Mouse (Mus musculus) frontal cortex, postnatal 14 days (tissue): Measurements from ENCODE around the gene Dhtkd1.
"Not testable (repeated sequence)": the region's sequence is repeated elsewhere in the genome, so short reads cannot be mapped to it uniquely, and the experiment has no call there.

Source experiments
- DNase-seq, 2 experiments: peaks; one replicate each; pipeline ENCODE4 v3.0.0; 2022; ENCODE audit warnings: low spot score in 2 of 2

Dhtkd1 gene

GRCm38 (mm10) chr2:5942416-5943032 lies at the start of gene Dhtkd1:
Dhtkd1 (minus strand) TSS chr2:5942792.
- DNase-seq = peak; percentile 60 to 65

- no peak for DNase-seq
These were observed 34.9 kb upstream of the Dhtkd1 start for GRCm38 (mm10) chr2:5977532-5977931.

- not testable (repeated sequence) for DNase-seq
These were observed 28.0 kb upstream of the Dhtkd1 start for GRCm38 (mm10) chr2:5970629-5971028.

- DNase-seq = no peak
These were observed 23.4 kb upstream of the Dhtkd1 start for GRCm38 (mm10) chr2:5965972-5966371.

DNA sequence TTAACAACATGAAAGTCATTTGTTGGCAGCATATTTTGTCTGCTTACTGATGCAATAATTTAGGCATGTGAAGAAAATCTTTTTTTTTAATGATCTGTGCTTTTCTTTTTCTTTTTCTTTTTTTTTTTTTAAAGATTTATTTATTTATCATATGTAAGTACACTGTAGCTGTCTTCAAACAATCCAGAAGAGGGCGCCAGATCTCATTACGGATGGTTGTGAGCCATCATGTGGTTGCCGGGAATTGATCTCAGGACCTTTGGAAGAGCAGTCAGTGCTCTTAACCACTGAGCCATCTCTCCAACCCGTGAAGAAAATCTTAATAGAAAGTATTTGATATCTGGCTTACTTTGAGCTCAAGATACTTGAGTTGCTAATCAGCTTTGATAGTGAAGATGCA lies 21.1 kb upstream of the Dhtkd1 start:
- not testable (repeated sequence) for DNase-seq

GRCm38 (mm10) chr2:5962265-5962664 lies 19.7 kb upstream of the Dhtkd1 start:
- no peak for DNase-seq

GRCm38 (mm10) chr2:5957705-5958104 lies 15.1 kb upstream of the Dhtkd1 start:
- DNase-seq = no peak

GRCm38 (mm10) chr2:5951621-5952211 lies 9.1 kb upstream of the Dhtkd1 start:
- DNase-seq = no peak

DNA sequence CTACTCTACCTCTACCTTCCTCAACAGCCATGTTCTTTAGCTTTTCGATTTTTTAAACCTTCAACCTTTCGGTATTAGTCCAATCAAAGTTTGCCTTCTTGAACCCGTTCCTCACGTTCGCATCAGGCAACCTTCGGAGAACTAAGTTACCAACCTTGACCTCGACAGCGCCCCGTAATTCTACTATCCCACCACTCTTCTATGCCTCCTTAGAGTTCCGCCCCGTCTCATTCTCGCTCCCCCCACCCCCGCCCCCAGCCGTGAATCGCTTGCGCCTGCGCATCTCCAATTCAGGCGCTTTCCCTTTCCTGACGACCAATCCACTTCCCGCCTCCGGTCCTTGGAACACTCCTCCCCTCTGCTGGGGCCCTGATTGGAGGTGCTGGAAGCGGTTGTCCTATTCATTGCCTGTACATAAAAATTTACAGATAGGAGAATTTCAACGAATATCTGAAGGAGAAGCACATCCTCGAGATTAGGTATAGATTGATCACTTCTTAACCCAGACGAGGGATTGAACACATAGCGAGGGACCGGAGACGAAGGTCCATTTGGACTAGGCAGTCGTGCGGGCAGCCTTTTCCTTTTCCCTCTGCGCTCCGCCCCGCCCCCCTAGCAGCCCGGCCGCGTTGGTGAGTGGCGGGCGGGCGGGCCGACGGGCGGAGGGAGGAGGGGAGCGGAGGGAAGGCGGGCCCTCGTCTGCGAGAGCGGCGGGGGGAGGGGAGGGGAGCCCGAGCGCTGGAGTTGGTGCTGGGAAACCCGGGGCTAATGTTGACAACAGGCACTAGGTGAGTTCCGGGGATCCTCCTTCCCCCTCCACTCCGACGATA lies 8.4 kb upstream of the Dhtkd1 start, which contains the start of gene Upf2:
Gene Upf2 (plus strand): TSS at position 704 of the 830 bp plus-strand sequence.
- DNase-seq = peak; percentile 92 to 93

GRCm38 (mm10) chr2:5950305-5950704 lies 7.7 kb upstream of the Dhtkd1 start:
- no peak for DNase-seq

DNA sequence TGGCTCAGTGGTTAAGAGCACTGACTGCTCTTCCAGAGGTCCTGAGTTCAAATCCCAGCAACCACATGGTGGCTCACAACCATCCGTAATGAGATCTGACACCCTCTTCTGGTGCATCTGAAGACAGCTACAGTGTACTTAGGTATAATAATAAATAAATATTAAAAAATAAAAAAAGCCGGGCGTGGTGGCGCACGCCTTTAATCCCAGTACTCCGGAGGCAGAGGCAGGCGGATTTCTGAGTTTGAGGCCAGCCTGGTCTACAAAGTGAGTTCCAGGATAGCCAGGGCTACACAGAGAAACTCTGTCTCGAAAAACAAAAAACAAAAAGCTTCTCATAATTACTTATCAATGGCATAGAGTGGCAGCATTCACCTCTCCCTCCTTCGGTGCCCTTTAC lies 7.2 kb upstream of the Dhtkd1 start:
- not testable (repeated sequence) for DNase-seq

GRCm38 (mm10) chr2:5948964-5949363 lies 6.4 kb upstream of the Dhtkd1 start:
- no peak for DNase-seq

DNA sequence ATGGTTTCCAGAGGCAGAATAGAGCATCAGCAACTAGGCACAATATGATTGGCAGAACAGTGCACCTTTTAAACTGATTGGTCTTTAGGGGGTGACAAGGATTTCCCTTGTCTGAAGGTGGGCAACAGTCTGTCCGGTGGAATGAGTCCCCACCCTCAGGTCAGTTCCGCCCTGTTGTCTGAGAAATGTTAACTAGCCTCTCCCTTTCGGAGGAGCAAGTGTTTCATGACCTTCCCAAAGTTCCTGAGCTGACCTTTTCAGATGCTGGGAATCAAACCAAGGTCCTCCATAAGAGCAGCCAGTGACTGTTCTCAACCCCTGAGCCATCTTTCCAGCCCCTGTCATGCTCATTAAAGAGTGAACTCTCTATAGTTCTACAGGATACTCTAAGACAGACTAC lies 4.3 kb upstream of the Dhtkd1 start:
- DNase-seq = no peak

DNA sequence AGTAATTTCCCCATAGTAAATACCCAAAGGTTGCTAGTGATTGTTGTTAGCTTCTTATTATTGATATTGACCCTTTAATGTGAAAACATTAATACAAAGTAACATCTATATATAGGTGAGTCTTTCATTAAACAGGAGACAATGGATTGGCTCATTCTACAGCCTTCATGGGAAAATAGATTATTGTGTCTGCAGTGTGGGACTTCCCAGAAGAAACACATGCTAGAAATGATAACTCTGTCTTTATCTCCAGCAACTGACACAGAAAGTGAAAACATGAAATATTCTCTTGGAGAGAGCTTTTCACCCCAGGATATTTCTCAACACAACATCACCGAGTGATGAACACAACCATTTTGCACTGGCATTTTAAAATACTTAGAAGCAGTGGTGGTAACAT lies 3.0 kb upstream of the Dhtkd1 start:
- no peak for DNase-seq

- no peak for DNase-seq
These were observed 479 bp upstream of the Dhtkd1 start for GRCm38 (mm10) chr2:5943071-5943470.

- DNase-seq = no peak
These were observed 654 bp downstream of the Dhtkd1 start for GRCm38 (mm10) chr2:5941861-5942415.

GRCm38 (mm10) chr2:5940936-5941335 lies 1.7 kb downstream of the Dhtkd1 start:
- no peak for DNase-seq

GRCm38 (mm10) chr2:5939911-5940310 lies 2.7 kb downstream of the Dhtkd1 start:
- no peak for DNase-seq

DNA sequence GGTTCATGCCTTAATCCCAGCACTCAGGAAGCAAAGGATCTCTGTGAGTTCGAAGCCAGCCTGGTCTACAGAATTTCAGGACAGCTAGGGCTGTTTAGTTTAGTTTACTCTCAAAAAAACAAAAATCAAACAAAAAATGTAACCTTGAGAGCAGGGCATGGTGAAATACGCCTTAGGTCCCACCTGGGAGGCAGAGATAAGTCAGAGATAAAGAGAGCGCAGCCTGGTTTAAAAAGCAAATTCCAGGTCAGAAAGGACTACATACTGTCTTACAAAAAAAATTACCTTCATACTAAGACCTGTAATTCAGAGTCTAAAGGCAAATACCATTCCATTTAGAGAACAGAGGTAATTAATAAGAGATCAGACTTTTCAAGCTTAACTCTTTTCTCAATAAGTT lies 3.3 kb downstream of the Dhtkd1 start:
- no peak for DNase-seq

GRCm38 (mm10) chr2:5936550-5936949 lies 6.0 kb downstream of the Dhtkd1 start:
- no peak for DNase-seq

DNA sequence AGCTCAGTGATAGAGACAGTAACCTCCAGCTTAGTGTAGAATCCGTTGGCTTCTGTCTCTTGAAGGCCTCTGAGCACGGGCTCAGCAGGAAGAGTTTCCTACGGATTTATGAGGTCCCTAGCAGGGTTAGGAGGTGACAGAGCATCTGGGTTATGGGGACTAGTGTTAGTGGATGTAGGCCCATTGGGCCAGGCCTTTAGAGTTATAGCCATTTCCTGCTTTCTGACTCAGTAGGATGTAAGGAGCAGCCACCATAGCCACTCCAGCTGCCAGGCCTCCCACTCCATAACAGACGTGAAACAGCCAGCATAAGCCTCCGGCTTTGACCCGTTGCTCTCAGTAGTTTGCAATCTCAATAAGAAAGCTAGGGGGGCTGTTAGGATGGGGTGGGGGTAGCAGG lies 6.5 kb downstream of the Dhtkd1 start:
- DNase-seq = no peak

DNA sequence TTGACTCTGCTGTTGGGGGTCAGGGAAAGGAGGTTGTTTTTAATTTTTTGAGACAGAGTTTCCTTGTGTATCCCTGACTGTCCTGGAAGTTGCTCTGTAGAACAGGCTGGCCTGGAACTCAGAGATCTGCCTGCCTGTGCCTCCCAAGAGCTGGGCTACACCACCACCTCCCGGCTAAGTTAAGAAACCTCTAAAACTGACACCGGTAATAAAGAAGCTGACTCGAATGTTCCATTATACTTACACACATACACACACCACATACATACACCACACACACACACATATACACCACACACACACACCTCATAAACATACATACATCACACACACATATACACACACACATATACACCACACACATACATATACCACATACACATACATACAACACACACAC lies 7.7 kb downstream of the Dhtkd1 start:
- DNase-seq = no peak

GRCm38 (mm10) chr2:5931938-5932337 lies 10.7 kb downstream of the Dhtkd1 start:
- no peak for DNase-seq
